Mouse (Mus musculus) heart, embryonic 16.5 days (tissue): ENCODE measurements around the gene Ass1. TPM values are rescaled to one million over a fixed set of nuclear protein-coding genes. Genes with fewer than 3 reads are reported as not detected.
A peak's percentile ranks its signal among the peaks of the same experiment; 100 is the strongest.

Experiments
- ATAC-seq: fragments of 200-750 bp; cut with Nextera tagmentation; replicated peaks from 2 replicates; pipeline ENCODE4 v1.8.0; 2017; ENCODE audit warnings: moderate number of reproducible peaks; ENCODE audit not compliant: insufficient read depth, low FRiP score; ENCODE audit errors: extremely low read depth
- H3K27ac ChIP-seq: fragments of 300-500 bp; sonication (generic); 2 replicates; pipeline ENCODE4 v1.5.1; 2014; ENCODE audit warnings: mild to moderate bottlenecking, low read length, control low read depth, moderate library complexity
- H3K27me3 ChIP-seq: fragments of 300-500 bp; sonication (generic); 2 replicates; pipeline ENCODE4 v1.6.1; 2014; ENCODE audit warnings: low read length, mixed read lengths; ENCODE audit not compliant: control insufficient read depth, insufficient read depth
- H3K36me3 ChIP-seq: fragments of 300-500 bp; sonication (generic); 2 replicates; pipeline ENCODE4 v1.6.1; 2014; ENCODE audit not compliant: control insufficient read depth, insufficient read depth
- H3K4me1 ChIP-seq: fragments of 300-500 bp; sonication (generic); 2 replicates; pipeline ENCODE4 v1.6.1; 2014; ENCODE audit warnings: low read length, mixed read lengths; ENCODE audit not compliant: control insufficient read depth, insufficient read depth
- H3K4me2 ChIP-seq: fragments of 300-500 bp; sonication (generic); 2 replicates; pipeline ENCODE4 v1.6.1; 2014; ENCODE audit warnings: low read depth, mild to moderate bottlenecking, control low read depth, low read length
- H3K4me3 ChIP-seq: fragments of 300-500 bp; sonication (generic); 2 replicates; pipeline ENCODE4 v1.5.1; 2014; ENCODE audit warnings: mild to moderate bottlenecking, control low read depth, low read length
- H3K9ac ChIP-seq: fragments of 300-500 bp; sonication (generic); 2 replicates; pipeline ENCODE4 v1.6.1; 2014; ENCODE audit warnings: low read length, control low read depth
- H3K9me3 ChIP-seq: fragments of 300-500 bp; sonication (generic); replicated peaks from 2 replicates; pipeline ENCODE4 v1.6.1; 2016; ENCODE audit warnings: low read length; ENCODE audit not compliant: control insufficient read depth
- WGBS: fragments of 180-500 bp; shearing (Covaris S2); extraction: QIAGEN DNeasy Blood & Tissue Kit; methylation state at CpG from one replicate; pipeline ENCODE4 v1.1.7; 2014; 5-methylcytosine and 5-hydroxymethylcytosine counted together
- polyA plus RNA-seq: library from polyadenylated mRNA; unstranded; fragments of >200 nt; fragmentation: Nextera tagmentation; extraction: Ambion mirVana; gene quantifications from 2 replicates; pipeline ENCODE4 v1.2.1, GENCODE M21; 2015

Gene Ass1
- polyA plus RNA-seq, 1 experiment from 2014 or later = 11.8 TPM

DNA sequence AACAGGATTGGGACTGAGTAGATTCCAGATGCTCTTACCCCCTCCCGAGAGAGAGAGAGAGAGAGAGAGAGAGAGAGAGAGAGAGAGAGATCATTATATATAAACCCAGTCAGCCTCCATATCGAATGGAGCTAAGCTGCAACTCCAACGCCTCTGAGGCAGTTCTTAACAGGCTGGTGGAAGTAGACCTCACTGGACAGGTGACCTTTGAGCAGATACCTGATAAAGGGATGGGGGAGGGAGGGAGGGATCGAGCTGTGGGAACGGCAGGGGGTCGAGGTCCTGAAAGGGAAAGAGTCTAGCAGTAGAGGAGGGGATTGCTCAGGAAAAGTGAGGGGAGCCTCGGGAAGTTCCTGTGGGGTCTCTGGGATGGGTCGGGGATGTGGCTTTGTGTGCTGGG lies 8.0 kb upstream of the Ass1 start:
- Histone ChIP-seq H3K4me3 (no peak overlapping the region), H3K4me2 (no peak overlapping the region), H3K9me3 (no peaks in the 10 kb centered on the region), H3K27me3 (peaks cover 27% of the 10 kb centered on the region), H3K4me1 (0 out of 2 replicates have a peak, but pooled peaks cover 4% of the 10 kb centered on the region), H3K9ac (no peak overlapping the region), H3K36me3 (no peaks in the 10 kb centered on the region), H3K27ac (no peak overlapping the region)
- no peak for ATAC-seq
- WGBS = 37% methylated on average over 8 of the region's 8 CpGs

- Histone ChIP-seq H3K27me3 (peaks cover 27% of the 10 kb centered on the region), H3K4me2 (no peak overlapping the region), H3K9ac (no peak overlapping the region), H3K4me3 (no peak overlapping the region), H3K4me1 (0 out of 2 replicates have a peak, but pooled peaks cover 4% of the 10 kb centered on the region), H3K9me3 (no peaks in the 10 kb centered on the region), H3K36me3 (no peaks in the 10 kb centered on the region), H3K27ac (no peak overlapping the region)
- 76% methylated on average over 7 of the region's 7 CpGs for WGBS
- ATAC-seq = no peak
These were observed 6.8 kb upstream of the Ass1 start for GRCm38 (mm10) chr2:31463253-31463652.

- Histone ChIP-seq H3K36me3 (no peaks in the 10 kb centered on the region), H3K9me3 (no peaks in the 10 kb centered on the region), H3K4me3 (no peak overlapping the region), H3K9ac (no peak overlapping the region), H3K27ac (no peak overlapping the region), H3K4me1 (0 out of 2 replicates have a peak, but pooled peaks cover 4% of the 10 kb centered on the region), H3K27me3 (peaks cover 29% of the 10 kb centered on the region), H3K4me2 (no peak overlapping the region)
- ATAC-seq = no peak
- WGBS = 48% methylated on average over 8 of the region's 8 CpGs
These were observed 6.1 kb upstream of the Ass1 start for GRCm38 (mm10) chr2:31463696-31464528.

DNA sequence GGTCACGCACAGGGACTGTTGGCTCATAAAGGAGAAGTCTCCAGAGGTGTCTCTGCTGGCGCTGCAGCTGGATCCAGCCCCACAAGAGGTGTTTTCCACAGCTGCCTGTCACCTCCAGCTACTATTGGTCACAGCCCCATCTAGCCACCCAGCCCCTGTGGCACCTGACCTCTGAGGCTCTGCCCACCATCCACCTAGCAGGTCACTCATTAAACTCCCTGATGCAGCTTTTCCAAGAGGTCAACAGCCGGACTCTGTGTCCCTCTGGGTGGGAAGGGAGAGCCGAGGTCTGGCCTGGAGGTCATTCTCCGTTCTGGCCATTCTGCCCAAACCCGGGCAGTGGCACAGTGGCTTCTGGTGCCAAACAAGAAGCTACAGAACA lies 5.5 kb upstream of the Ass1 start:
- no peak overlapping the region for H3K27ac ChIP-seq
- no peaks in the 10 kb centered on the region for H3K9me3 ChIP-seq
- no peaks in the 10 kb centered on the region for H3K36me3 ChIP-seq
- H3K9ac ChIP-seq = no peak overlapping the region
- ATAC-seq = no peak
- peaks cover 5% of the 10 kb centered on the region for H3K4me1 ChIP-seq
- H3K4me2 ChIP-seq = no peak overlapping the region
- WGBS = 79% methylated on average over 6 of the region's 6 CpGs
- H3K27me3 ChIP-seq = peaks cover 32% of the 10 kb centered on the region
- no peak overlapping the region for H3K4me3 ChIP-seq

GRCm38 (mm10) chr2:31467457-31467856 lies 2.5 kb upstream of the Ass1 start:
- Histone ChIP-seq H3K27me3 (peaks cover 28% of the 10 kb centered on the region), H3K36me3 (no peaks in the 10 kb centered on the region), H3K4me3 (no peak overlapping the region), H3K4me1 (peaks cover 11% of the 10 kb centered on the region), H3K27ac (no peak overlapping the region), H3K9ac (no peak overlapping the region), H3K9me3 (no peaks in the 10 kb centered on the region), H3K4me2 (no peak overlapping the region)
- ATAC-seq = no peak
- whole genome bisulfite sequencing = 74% methylated on average over 1 of the region's 1 CpGs

- no peaks in the 10 kb centered on the region for H3K36me3 ChIP-seq
- WGBS = 86% methylated on average over 7 of the region's 7 CpGs
- H3K27me3 ChIP-seq = peaks cover 22% of the 10 kb centered on the region
- H3K9ac ChIP-seq = no peak overlapping the region
- no peak overlapping the region for H3K4me3 ChIP-seq
- H3K27ac ChIP-seq = no peak overlapping the region
- H3K9me3 ChIP-seq = no peaks in the 10 kb centered on the region
- no peak for ATAC-seq
- peaks cover 11% of the 10 kb centered on the region for H3K4me1 ChIP-seq
- H3K4me2 ChIP-seq = no peak overlapping the region
These were observed 1.1 kb upstream of the Ass1 start for GRCm38 (mm10) chr2:31468857-31469256.

DNA sequence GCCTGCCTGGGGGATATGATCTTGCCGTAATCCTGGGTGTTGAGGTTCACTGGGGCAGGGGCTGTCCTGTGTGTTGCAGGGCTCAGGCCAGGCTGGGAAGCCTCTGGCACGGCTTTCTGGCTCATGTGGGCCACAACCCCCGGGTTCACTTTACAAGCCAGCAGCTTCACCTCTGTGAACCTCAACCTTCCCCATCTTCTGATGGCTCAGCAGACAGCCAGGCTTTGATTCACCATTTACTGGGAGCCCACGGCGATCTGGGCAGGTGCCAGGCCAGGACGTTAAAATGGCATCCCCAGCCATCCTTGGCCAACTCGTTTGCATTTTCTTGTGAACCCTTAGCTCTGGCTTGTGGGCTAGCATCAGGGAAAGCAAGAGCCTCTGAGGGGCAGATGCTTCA lies 527 bp upstream of the Ass1 start:
- peaks cover 22% of the 10 kb centered on the region for H3K27me3 ChIP-seq
- H3K4me3 ChIP-seq = peak overlapping the region; percentile 56
- H3K9ac ChIP-seq = peak overlapping the region; percentile 66
- 37% methylated on average over 7 of the region's 7 CpGs for WGBS
- peaks cover 11% of the 10 kb centered on the region for H3K4me1 ChIP-seq
- no peak overlapping the region for H3K27ac ChIP-seq
- no peaks in the 10 kb centered on the region for H3K36me3 ChIP-seq
- no peak for ATAC-seq
- peak overlapping the region; percentile 95 for H3K4me2 ChIP-seq
- no peaks in the 10 kb centered on the region for H3K9me3 ChIP-seq

DNA sequence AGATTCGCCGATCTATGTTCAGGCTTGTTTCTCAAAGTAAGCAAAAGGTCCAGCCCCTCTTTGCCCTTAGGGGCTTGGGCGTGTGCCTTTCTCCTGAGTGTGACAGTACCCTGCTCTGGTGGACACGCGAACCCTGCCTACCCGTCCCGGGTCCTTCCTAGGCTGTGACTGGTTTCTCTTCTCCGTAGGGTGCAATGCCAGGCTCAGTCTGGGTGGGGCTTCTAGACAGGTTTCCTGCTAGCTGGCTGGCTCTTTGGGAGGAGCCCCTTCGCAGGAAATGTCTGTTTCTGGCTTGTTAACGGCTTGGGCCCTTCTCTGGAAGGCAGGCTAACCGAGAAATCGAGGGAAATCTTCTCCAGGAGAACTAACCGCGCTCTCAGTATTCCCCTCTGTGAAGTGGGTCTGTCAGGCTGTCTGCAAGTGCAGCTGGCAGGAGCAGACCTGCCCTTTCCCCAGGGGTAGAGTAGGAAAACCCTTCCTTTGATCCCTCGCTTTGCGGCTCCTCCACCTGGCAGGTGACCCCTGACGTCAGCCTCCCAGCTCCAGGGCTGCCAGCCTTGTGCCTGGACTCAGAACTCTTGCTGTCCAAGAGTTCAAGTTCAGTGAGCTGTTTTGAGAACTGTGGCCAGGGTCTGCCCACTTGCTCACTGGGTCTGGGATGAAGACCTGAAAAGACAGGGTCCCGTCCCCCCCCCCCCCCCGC lies 827 bp downstream of the Ass1 start:
- H3K27me3 ChIP-seq = peaks cover 22% of the 10 kb centered on the region
- no peaks in the 10 kb centered on the region for H3K36me3 ChIP-seq
- no peak overlapping the region for H3K27ac ChIP-seq
- peak overlapping the region; percentile 56 for H3K4me3 ChIP-seq
- H3K4me2 ChIP-seq = peak overlapping the region; percentile 95
- 10% methylated on average over 19 of the region's 19 CpGs for whole genome bisulfite sequencing
- ATAC-seq = peak; percentile 42; the same call in 1 of the 2 replicates
- peaks cover 11% of the 10 kb centered on the region for H3K4me1 ChIP-seq
- peak overlapping the region; percentile 66 for H3K9ac ChIP-seq
- H3K9me3 ChIP-seq = no peaks in the 10 kb centered on the region

DNA sequence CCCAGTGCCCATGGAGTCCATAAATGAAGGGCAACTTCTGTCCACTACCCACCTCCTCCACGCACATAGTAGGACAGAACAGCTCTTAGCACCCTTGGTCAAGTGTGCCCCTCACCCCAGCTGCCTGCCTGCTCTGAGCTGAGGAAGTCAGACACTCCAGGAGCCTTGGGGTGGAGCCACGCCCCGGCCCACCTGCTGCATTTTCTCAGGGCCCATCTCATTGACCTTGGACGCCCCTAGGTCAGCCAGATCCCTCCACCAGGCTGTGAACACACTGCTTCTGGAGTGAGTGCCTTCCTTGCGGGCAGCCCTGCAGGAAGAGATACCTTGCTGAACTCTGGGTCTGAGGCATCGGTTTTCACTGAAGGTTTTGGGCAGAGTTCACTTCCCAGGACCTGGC lies 1.6 kb downstream of the Ass1 start:
- WGBS = 34% methylated on average over 6 of the region's 6 CpGs
- H3K9ac ChIP-seq = no peak overlapping the region
- no peak for ATAC-seq

More for the DNA sequence above, 1.6 kb downstream of the Ass1 start:
- H3K27me3 ChIP-seq = peaks cover 22% of the 10 kb centered on the region
- peaks cover 11% of the 10 kb centered on the region for H3K4me1 ChIP-seq
- H3K36me3 ChIP-seq = no peaks in the 10 kb centered on the region
- no peak overlapping the region for H3K4me2 ChIP-seq
- H3K27ac ChIP-seq = no peak overlapping the region
- no peaks in the 10 kb centered on the region for H3K9me3 ChIP-seq
- H3K4me3 ChIP-seq = no peak overlapping the region
